Mouse (Mus musculus): ENCODE data around the gene Gm13279. TPM values are rescaled to one million over a fixed set of nuclear protein-coding genes. Genes with fewer than 3 reads are reported as not detected.

Gm13279 gene
- polyA plus RNA-seq, 1 experiment = not detected

- H3K4me3 ChIP-seq (ENCODE audit: insufficient read depth, low read depth, low read length) = no peak overlapping the region
- DNase-seq = no peak
- no peaks in the 10 kb centered on the region for H3K4me1 ChIP-seq (ENCODE audit: control insufficient read depth, insufficient read depth, low read length)
- H3K27me3 ChIP-seq (replicated peaks; ENCODE audit: control insufficient read depth, insufficient read depth, low read length) = no peaks in the 10 kb centered on the region
- 47% methylated on average over 2 of the region's 2 CpGs for WGBS
- H3K36me3 ChIP-seq (ENCODE audit: control insufficient read depth, insufficient read depth, low read length) = no peaks in the 10 kb centered on the region
- TF ChIP-seq POLR2A (IDR thresholded peaks at IDR 0.05; ENCODE audit: low read depth, low read length) (no peak), CTCF (conservative IDR thresholded peaks at IDR 0.05; ENCODE audit: insufficient read depth, insufficient read length, low read depth, low read length) (no peak)
- H3K27ac ChIP-seq (ENCODE audit: insufficient read depth, low read depth, low read length) = no peak overlapping the region
These were observed 48.1 kb downstream of the Gm13279 start for GRCm38 (mm10) chr4:88845334-88845733.

Other genes with a start within 250 kb of the Gm13279 start
- not detected in 2 replicates for gene Ifna15, start 239.2 kb upstream of the Gm13279 start, polyA plus RNA-seq (2012; rRNA removed)
- gene Ifna14, start 225.6 kb upstream of the Gm13279 start, polyA plus RNA-seq (2012; rRNA removed) = not detected in 2 replicates
- gene Ifna9, start 205.0 kb upstream of the Gm13279 start, polyA plus RNA-seq (2012; rRNA removed) = not detected in 2 replicates
- gene Ifna12, start 194.0 kb upstream of the Gm13279 start, polyA plus RNA-seq (2012; rRNA removed) = not detected in 2 replicates
- gene C87499, start 163.0 kb upstream of the Gm13279 start, polyA plus RNA-seq (2012; rRNA removed) = not detected in 2 replicates
- not detected in 2 replicates for gene Ifna13, start 152.9 kb upstream of the Gm13279 start, polyA plus RNA-seq (2012; rRNA removed)
- gene Ifna16, start 120.5 kb upstream of the Gm13279 start, polyA plus RNA-seq (2012; rRNA removed) = not detected in 2 replicates
- gene Ifna2, start 113.5 kb upstream of the Gm13279 start, polyA plus RNA-seq (2012; rRNA removed) = not detected in 2 replicates
- gene Ifnab, start 106.0 kb upstream of the Gm13279 start, polyA plus RNA-seq (2012; rRNA removed) = not detected in 2 replicates
- gene Gm26566, start 75.6 kb upstream of the Gm13279 start, polyA plus RNA-seq (2012; rRNA removed) = 0.26 and 0.34 TPM in 2 replicates
- 18.1 and 19.2 TPM in 2 replicates for gene Klhl9, start 74.9 kb upstream of the Gm13279 start, polyA plus RNA-seq (2012; rRNA removed)
- gene Gm13271, start 42.5 kb upstream of the Gm13279 start, polyA plus RNA-seq (2012; rRNA removed) = not detected in 2 replicates
- 0.10 TPM in 1 of 2 replicates, not detected in the other for gene Gm13283, start 37.3 kb upstream of the Gm13279 start, polyA plus RNA-seq (2012; rRNA removed)
- not detected in 2 replicates for gene Gm13290, start 23.6 kb upstream of the Gm13279 start, polyA plus RNA-seq (2012; rRNA removed)
- gene Gm13289, start 20.5 kb upstream of the Gm13279 start, polyA plus RNA-seq (2012; rRNA removed) = not detected in 2 replicates
- not detected in 2 replicates for gene Gm13272, start 17.5 kb upstream of the Gm13279 start, polyA plus RNA-seq (2012; rRNA removed)
- gene Ifnz, start 15.3 kb upstream of the Gm13279 start, polyA plus RNA-seq (2012; rRNA removed) = 0.08 TPM in 1 of 2 replicates, not detected in the other
- gene Gm13276, start 11.7 kb upstream of the Gm13279 start, polyA plus RNA-seq (2012; rRNA removed) = not detected in 2 replicates
- not detected in 2 replicates for gene Gm13277, start 8.8 kb upstream of the Gm13279 start, polyA plus RNA-seq (2012; rRNA removed)
- not detected in 2 replicates for gene Gm13278, start 5.8 kb upstream of the Gm13279 start, polyA plus RNA-seq (2012; rRNA removed)
- gene Gm13275, start 2.9 kb upstream of the Gm13279 start, polyA plus RNA-seq (2012; rRNA removed) = not detected in 2 replicates
- gene Gm13285, start 2.3 kb downstream of the Gm13279 start, polyA plus RNA-seq (2012; rRNA removed) = not detected in 2 replicates
- gene Gm13287, start 5.9 kb downstream of the Gm13279 start, polyA plus RNA-seq (2012; rRNA removed) = not detected in 2 replicates
- gene Gm13288, start 8.1 kb downstream of the Gm13279 start, polyA plus RNA-seq (2012; rRNA removed) = not detected in 2 replicates
- gene Ifna7, start 18.8 kb downstream of the Gm13279 start, polyA plus RNA-seq (2012; rRNA removed) = not detected in 2 replicates
- gene Ifna11, start 22.6 kb downstream of the Gm13279 start, polyA plus RNA-seq (2012; rRNA removed) = not detected in 2 replicates
- gene Ifna6, start 30.0 kb downstream of the Gm13279 start, polyA plus RNA-seq (2012; rRNA removed) = not detected in 2 replicates
- gene Ifna5, start 38.1 kb downstream of the Gm13279 start, polyA plus RNA-seq (2012; rRNA removed) = not detected in 2 replicates
- gene Ifna4, start 44.5 kb downstream of the Gm13279 start, polyA plus RNA-seq (2012; rRNA removed) = not detected in 2 replicates
- gene Ifna1, start 52.7 kb downstream of the Gm13279 start, polyA plus RNA-seq (2012; rRNA removed) = not detected in 2 replicates
- gene Ifne, start 82.8 kb downstream of the Gm13279 start, polyA plus RNA-seq (2012; rRNA removed) = not detected in 2 replicates